Mouse (Mus musculus): Measurements from ENCODE around the gene Sugt1. TPM values are rescaled to one million over a fixed set of nuclear protein-coding genes. Genes with fewer than 3 reads are reported as not detected.

The Sugt1 gene
- polyA plus RNA-seq, 1 experiment: 49.3 TPM

DNA sequence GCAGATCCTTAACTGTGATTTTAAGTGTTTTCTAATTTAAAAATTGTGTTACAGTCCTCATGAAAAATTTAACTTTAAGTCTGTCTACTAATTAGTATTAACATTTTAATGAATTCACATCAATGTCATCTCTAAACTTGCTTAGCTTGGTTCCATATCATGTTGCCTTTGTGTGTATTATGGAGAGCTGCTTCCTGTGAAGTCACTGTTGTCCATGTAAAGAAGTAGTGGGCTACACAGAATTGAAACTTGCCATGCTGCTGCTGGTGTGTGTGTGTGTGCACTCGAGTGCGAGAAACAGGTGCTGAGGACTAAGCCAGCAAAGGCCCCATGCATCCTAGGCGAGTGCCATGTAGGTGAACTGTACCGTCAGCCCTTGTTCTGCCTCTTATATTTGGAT lies 19.9 kb downstream of the Sugt1 start:
- no peak for DNase-seq (ENCODE audit: low spot score)

DNA sequence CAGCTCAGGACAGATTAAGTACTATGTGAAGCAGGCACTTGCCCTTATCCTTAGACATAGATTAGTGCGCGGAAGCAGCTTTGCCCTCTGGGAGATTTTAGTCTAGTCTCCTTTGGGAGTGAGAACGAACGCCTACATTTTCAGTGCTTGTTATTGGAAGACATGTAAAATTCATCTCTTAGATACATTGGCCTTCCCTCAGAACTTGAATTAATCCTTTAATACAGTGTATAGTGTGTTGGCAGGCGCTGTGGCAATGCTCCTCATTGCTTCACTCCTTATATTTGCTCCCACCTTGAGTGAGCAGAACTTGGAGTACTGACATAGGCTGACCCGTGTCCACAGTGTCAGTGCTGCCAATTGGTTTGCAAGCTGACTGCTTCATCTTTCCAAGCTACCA lies 20.8 kb downstream of the Sugt1 start:
- no peak for DNase-seq (ENCODE audit: low spot score)

DNA sequence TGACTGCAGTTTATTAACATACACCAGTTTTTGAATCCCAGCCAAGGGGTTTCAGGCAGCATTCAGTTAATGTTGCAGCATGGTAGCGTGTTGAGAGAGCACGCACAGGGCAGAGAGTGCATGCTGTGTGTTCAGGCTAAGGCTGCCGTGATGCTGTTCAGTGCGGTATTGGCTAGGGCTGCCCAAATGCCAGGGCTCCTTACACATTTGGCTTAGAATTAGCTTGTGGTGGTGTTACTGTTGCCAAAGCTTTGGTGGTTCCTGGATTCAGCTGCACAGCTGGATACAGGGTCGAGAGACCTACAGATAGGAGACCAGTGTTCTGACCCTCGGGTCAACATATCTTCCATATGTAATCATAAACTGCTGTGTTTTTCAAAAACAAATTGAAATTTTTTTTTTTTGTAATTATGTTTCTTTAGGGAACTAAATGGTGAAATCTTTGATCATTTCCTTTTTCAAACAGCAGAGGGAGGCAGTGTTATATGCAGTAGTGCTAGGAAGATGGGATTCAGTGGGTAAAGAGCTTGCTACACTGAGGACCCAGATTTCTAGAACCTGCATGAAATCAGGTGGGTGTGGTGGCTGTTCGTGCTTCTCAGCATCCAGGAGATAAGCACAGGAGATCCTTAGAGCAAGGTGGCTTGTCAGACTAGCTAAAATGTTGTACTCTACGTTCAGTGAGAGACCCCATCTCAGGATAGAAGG lies 29.8 kb downstream of the Sugt1 start:
- DNase-seq (ENCODE audit: low spot score): no peak

DNA sequence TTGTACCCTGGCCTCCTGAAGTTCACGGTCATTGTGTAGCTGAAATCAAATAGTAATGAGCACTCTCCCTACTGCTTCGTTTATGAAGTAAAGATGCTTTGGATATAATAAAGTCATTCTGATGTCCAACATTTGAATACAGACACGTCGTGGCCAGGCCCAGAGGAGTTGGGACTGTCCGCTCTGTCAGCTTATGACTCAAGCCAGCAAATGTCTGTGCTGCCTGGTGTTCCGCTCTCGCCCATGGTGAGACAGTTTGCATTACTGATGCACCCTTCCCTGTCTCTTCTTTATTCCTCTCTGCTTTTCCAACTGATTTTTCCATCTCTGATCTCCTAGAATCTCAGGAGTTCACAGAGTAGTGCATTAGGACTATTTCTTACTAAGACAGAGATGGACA lies 32.3 kb downstream of the Sugt1 start:
- no peak for DNase-seq (ENCODE audit: low spot score)

DNA sequence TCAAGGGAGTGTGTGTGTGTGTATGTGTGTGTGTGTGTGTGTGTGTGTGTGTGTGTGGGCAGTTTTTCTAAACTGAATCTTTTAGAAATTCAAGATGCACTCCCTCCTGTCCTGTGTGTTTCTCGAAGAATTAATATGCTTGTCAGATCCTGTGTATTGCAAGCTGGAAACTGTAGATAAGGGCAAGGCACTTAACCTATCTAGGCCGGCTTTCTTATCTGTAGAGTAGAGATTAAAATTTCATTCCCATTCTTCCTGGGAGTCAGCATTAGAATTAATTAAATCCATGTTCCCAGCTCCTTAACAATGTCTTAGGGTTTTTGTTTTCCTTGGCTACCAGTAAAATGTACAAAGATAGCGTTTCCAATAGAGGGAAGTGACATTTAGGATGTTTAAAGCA lies 33.7 kb downstream of the Sugt1 start:
- DNase-seq (ENCODE audit: low spot score): no peak

DNA sequence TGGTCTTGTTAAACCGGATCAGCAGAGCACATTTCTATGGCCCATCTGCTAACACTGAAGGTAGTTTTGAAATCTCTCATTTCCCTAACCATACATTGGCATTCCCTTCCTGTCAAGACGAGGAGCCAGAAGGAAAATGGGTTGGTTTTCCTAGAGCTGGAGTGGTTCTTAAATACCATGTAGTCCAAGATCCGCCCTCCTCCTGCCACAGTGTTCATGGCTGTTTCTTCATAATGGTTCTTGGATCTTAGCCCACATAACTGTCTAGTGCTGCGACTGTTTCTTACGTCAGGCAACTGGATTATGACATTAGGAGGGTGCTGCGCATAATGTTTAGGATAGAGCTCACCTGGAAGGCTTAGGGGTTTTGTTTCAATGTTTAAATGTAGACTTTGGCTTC lies 44.8 kb downstream of the Sugt1 start:
- no peak for DNase-seq (ENCODE audit: low spot score)

DNA sequence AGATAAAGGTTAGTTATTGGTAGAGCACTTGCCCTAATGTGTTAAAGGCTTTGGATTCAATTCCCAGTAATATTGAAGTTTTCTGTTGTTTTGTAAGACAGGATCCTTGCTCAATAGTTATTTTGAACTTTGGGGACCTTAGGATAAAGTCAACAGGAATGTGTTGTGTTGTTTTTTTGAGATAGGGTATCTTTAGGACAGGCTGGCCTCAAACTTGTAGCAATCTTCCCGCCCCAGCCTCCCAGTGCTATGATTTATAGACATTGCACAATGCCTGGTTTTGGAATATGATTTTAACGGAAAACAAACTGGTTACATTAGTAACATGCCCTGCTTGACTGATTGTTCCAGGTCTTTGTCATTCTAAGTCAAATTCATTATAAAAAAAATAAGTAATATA lies 45.7 kb downstream of the Sugt1 start:
- no peak for DNase-seq (ENCODE audit: low spot score)

DNA sequence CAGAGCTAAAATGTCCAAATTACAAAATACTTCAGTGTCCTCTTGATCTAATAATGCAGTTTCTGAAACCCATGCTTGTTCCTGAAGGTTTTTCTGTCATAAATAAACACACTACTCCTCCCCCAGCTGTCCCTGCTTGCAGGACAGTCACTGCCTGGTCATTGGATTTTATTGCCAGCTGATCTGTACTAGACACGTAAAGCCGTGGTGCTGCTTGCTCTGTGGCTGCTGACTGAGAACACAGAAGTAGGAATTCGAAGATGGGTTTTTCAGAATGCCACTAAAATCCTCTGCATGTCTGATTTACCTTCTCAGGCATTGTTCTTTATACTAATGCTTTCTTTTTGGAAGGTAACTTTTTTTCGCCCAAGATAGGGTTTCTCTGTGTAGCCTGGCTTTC lies 49.3 kb downstream of the Sugt1 start:
- DNase-seq (ENCODE audit: low spot score): no peak

DNA sequence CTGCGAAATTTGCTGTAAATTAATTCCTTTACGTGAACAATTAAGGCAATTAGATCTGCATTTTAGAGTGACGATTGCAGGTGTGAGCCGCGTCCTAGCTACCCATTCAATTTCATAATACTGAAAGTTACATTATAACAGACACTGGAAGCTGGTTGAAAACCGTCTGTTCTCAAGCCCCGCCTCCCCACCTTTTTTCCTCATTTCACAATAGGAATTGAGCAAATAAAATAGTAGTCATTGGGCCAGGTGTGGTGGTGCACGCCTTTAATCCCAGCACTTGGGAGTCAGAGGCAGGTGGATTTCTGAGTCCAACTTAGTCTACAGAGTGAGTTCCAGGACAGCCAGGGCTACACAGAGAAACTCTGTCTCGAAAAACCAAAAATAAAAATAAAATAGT lies 54.6 kb downstream of the Sugt1 start:
- no peak for DNase-seq (ENCODE audit: low spot score)

DNA sequence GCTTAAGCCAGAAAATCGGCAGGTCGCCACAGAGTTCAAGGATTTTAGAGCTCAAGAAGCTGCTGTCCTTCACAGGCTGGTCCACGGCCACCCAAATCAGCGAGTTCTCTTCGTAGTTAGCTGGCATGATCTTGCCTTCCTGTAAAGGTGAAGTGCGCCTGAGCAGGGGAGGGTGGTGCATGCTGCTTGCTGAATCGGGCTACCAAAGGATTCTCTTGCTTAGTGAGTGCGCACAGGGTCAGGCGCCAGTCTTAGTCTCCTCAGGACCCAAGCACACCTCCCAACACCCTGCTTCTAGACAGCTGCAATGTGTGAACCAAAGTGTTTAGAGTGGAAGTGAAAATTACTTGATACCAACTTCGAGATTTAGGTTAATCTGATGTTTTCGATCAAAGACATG lies 57.9 kb downstream of the Sugt1 start:
- DNase-seq (ENCODE audit: low spot score): no peak

DNA sequence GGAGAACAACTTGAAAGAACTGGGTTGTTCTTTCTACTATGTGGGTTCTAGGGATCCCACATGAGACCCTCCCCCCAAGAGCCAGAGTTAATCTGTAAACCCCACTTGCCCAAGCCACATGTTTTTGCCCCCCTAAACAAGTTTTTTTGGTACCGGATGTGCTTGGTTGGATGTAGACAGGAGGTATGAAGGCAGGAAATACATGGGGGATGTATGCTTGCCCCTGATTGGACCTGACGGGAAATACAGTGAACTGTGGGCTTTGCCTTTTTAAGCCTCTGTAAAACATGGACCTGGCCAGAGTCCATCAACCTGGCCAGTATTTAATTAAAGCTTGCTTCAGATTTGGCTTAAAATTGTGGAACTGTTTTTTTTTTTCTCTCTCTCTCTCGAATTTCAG lies 62.2 kb downstream of the Sugt1 start:
- no peak for DNase-seq (ENCODE audit: low spot score)

DNA sequence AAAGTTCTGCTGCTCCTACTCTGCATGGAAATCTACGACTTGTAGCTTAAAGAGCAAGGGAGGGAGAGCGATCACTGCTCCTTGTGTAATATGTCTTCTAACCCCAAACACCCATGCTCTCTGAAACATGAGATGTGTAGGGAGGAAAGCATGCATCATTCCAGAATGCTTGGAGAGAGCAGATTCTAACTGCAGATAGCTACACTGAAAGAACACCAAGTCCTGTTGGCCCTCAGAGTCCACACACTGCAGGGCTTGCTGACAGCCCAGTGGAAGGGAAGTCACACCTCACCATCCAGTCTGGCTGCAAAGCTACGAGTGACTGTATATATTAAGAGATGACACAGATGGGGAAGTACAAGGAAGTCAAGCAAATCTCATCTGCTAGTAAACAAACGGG lies 65.2 kb downstream of the Sugt1 start:
- no peak for DNase-seq (ENCODE audit: low spot score)

DNA sequence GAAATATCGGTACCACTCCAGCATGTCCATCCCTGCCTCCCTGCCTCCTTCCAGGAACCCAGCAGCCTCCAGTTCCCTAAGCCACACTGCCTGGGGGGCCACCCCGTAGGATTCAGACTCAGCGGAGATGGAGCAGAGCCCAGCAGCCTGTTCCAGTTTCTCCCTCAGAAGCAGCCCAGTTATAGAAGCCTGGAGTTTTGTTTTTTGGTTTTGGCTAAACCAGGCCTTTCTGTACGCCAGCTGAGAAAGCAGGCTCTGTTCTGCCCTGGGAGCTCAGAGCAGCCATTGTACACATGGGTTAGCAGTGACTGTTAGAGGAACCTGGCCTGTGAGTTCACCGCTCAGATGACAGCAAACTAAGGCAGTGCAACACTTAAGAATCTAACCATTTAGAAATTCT lies 70.8 kb downstream of the Sugt1 start:
- DNase-seq (ENCODE audit: low spot score): no peak

DNA sequence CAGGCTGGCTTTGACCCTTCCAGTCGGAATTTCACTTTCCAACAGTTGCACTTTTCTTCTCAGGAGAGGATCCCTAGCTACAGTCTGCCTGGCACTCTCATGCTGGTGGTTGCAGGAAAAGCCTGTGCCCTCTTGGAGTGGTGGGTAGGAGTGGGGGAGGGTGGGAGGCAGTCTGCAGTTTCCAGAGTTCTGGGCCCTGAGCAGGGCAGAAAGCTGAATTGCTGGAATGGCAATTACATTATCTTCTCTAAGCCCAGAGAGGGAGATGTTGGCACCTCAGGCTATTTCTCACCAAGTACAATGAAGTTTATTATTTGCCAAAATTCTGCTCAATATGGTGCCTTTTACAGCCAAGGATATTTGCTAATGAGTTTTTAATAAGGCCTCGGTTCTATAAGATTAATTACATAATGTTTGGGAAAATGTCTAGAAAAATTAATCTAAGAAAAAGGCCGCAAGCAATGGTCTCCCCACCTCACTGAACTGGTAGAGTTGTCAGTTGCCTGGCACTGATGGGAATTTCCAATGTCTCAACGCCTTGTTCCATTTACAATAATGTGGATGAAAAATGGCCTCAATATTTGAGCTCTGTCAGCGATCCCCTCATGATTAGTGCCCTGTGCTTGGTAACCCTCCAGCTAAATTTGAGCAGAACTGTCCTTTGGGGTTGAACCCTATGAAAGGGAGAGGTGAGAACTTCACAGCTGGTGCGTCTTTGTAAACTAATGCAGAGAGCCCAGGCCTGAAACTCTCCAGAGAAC lies 71.4 kb downstream of the Sugt1 start:
- no peak for DNase-seq (ENCODE audit: low spot score)

DNA sequence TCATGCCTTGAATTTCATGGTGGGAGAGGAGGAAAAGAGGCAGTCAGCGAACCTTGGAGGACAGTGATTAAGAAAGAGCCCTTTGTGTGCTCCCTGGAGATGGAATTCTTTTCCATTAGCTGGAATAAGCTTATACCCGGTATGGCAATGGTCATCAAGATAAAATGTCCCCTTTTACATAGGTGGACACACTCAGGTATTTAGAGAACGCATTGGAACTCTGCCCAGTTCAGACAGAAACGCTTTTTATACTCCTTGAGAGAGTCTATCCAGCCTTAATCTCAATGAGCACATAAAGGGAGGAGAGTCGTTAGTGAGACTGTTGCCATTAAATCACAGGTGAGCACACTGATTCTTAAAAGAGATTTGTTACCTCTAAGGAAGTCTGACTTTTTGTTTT lies 73.0 kb downstream of the Sugt1 start:
- no peak for DNase-seq (ENCODE audit: low spot score)

DNA sequence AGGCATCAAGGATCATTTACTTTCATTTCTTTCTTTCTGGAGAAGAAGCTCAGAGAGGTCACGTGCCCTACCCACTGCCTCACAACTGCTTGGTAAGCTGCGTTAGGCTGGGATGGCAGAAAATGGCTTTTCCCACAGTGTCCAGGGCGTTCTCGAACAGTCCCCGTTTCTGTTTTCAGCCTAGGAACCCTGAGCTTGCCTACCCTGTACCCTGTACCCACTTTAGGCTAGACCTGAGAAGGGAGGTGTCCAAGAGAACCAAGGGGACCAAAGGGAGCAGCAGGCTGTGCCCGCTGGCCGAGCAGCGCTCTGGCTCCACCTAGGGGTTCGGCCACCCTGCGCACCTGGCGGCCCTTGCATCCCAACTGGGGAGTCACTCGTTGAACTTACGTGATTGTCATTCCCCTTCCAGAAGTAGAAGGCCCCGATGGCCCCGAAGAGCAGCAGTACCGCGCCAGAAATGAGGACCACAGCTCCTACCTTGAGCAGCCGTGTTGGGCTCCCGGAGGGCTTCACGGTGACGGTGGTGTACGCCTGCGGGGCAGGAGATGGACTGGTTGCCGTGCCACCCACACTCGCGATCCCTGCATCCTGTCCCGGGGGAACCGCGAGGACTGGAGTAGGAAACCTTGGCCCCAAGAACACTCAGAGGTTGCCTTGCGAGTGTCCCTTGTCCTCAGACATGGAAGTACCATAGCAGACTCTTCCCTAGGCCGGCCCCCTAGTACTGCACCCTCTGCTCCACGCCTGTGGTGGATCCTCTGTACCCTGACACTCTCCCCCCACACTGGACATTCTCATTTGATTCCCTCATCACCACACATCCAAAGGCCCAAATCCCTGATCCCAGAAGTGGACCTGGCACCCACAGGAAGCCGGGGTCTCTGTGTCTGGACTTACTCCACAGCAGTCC lies 73.8 kb downstream of the Sugt1 start:
- DNase-seq (ENCODE audit: low spot score): peak; percentile 62

DNA sequence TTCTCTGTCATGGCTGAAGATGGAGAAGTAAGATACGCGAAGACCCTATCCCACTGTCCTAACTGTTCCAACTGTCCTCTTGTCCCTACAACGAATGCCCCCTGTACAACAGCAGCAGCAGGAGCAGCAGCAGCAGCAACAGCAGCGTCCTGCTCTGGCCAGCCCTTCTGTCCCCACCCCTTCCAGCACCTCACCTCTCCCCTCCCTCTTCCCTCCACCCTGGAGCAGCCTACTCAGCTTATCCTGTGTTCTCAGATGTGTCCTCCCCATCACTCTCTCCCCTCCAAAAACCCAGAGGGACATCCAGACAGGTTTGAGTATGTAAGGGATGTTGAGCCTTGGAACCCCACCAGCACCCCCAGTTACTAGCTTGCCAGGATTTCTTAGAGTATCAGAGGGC lies 74.5 kb downstream of the Sugt1 start, which contains the start of gene Cnmd:
Gene Cnmd, minus strand, starts transcription at position 170 of the 400 bp plus-strand sequence.
- DNase-seq (ENCODE audit: low spot score): no peak

DNA sequence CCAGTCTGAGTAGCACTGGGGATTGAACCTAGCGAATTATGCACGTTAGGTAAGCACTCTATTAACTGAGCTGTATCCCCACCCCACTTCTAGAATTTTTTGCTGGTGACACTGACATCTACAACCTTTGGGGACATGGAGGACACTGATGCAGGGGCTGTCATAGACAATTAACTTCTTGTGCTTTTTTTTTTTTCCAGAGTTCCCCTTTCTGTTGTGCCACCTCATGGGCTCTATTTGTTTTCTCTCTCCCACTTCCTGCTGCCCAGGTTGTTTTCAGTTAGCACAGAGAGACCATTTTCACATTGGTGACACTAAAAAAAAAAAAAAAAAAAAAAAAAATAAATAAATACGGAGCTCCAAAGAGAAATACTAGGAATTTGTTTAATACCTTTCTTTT lies 83.5 kb downstream of the Sugt1 start:
- no peak for DNase-seq (ENCODE audit: low spot score)

DNA sequence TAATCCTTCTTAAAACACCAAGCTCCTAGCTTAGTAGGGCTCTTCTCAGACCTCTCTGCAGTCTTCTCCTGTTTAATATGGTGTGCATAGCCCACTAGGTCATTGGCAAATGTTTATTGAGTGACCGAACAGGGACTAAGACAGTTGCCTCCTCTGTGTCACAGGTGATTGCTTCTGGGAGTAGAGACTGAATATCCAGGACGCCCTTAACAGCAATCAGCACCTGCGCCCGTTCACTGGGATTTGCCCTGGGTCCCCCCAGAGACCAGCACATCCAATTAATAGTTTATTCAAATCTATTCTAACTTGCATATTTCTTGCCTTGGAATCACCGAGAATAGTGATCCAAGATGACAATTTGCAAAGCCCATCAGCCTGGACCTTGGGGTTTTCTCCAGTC lies 85.1 kb downstream of the Sugt1 start:
- no peak for DNase-seq (ENCODE audit: low spot score)

DNA sequence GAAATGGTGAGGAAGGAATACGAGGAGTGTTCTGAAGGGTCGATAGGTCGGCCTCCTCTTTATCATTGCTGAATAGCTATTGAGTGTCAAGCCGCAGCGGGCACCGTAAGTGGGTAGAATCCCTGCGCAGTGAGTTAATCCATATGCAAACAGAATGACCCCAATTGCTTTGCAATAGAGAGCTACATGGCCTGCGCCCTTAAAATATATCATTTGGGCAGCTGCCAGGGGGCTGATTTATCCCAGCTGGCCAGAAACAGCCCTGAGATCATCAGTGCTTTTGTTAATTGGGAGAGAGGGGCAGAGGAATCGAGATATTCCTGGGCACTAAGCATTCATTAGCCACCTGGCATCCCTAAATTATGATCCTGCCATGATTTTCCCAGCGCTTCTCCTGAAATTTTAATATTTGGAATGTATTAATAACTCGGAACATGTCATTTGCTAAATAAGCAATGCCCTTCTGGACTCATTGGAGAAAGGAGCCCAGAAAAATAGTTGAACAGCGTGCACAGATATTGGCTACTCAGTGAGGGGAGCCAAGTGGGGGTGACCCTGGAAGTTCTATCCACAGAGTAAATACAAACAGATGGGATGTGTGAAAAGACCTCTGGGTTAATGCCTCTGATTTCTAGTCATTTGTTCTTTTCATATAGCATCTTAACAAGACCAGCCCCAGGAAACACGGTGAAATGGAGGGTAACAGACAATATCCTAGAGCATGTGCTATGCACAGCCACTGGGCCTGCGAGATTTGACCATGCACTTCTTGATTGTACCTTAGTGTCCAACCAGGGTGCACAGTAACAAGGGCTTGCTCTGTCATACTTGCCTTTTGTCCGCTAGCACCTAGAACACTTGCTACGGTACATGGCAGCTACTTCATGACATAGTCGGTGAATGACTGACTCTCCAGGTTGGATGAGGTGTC lies 85.9 kb downstream of the Sugt1 start:
- DNase-seq (ENCODE audit: low spot score): no peak

DNA sequence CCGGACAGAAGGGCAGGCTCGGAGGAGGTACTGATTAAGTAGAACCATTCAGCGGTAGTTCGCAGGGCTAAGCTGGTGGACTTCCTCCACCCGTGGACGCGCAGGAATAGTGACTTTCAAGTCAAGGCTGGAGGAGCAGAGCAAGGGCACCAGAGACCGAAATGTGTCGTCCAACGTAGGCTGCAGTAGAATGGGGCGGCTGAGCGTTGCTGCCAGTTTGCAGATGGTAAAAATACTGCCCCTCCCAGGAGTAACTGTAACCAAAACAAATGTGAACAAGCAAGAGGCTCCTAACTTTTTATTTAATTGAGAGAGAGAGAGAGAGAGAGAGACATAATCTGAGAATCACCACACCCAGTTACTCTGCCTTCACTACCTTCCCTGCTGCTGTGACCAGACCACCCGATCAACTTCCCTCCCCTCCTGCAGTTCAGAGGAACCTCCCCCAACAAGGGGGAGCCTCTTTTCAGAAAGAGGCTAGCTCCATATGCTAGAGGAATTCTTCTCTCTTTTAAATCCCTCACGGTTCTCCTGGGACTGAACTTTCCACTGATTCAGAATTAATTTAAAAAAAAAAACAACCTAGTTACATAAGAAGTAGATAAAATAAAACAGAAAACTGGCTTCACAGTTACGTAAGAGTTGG lies 89.7 kb downstream of the Sugt1 start:
- no peak for DNase-seq (ENCODE audit: low spot score)

Data from urinary bladder, adult 2 months (tissue).